Mouse (Mus musculus) neutrophil, adult 5-6 weeks (primary cell): ENCODE data around the gene Hdgfl2. TPM values are rescaled to one million over a fixed set of nuclear protein-coding genes. Genes with fewer than 3 reads are reported as not detected.
A peak's percentile ranks its signal among the peaks of the same experiment; 100 is the strongest.
"Not testable (repeated sequence)": the region's sequence is repeated elsewhere in the genome, so short reads cannot be mapped to it uniquely, and the experiment has no call there.

ENCODE experiments used
- ATAC-seq: fragments of 151-379, 151-347 bp; 2 replicates; pipeline ENCODE4 v1.8.0; 2017; ENCODE audit warnings: mild to moderate bottlenecking, moderate TSS enrichment; ENCODE audit not compliant: insufficient number of reproducible peaks, poor library complexity, low FRiP score, severe bottlenecking; ENCODE audit errors: extremely low read depth
- total RNA-seq: library from RNA; stranded (forward); fragments of 200-1000 nt; gene quantifications from 2 replicates; pipeline ENCODE4 v1.2.3, GENCODE M21; 2017

The Hdgfl2 gene
- total RNA-seq, 1 experiment from 2014 or later = 153 TPM

- ATAC-seq = no peak
Observed at GRCm38 (mm10) chr17:56055945-56056678, 23.3 kb upstream of the Hdgfl2 start.

GRCm38 (mm10) chr17:56057381-56058120 is 21.9 kb upstream of the Hdgfl2 start:
- ATAC-seq = no peak

DNA sequence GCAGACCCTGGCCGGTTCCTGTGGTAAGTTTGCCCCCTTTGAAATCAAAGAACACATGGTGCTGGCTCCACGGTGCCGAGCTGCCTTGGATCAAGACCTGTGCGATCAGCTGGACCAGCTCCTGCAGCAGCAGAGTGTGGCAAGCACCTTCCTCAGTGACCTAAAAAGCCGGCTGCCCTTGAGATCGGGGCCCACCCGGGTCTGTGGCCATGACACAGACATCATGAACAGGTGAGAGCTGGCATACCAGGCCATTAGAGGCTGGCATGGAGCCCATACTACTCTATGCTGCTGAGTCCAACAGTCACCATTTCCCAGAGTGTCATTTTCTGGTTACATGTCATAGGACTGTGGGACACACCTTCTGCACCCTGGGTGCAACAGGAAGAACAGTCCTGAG is 17.4 kb upstream of the Hdgfl2 start:
- no peak for ATAC-seq

DNA sequence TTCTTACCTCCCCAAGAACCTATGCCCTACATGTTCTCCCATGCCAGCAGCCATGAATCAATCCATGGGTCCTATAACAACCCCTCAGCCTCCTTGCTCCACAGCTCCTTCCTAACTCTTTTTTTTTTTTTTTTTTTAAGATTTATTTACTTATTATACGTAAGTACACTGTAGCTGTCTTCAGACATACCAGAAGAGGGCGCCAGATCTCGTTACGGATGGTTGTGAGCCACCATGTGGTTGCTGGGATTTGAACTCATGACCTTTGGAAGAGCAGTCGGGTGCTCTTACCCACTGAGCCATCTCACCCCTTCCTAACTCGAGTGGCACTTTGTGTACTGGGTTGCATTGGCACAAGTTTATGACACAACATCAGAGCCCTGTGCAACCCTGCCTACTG is 13.7 kb upstream of the Hdgfl2 start:
- ATAC-seq = not testable (repeated sequence)

- no peak for ATAC-seq
Observed at GRCm38 (mm10) chr17:56066451-56066850, 13.0 kb upstream of the Hdgfl2 start.

GRCm38 (mm10) chr17:56069066-56069465 is 10.4 kb upstream of the Hdgfl2 start:
- no peak for ATAC-seq

GRCm38 (mm10) chr17:56071126-56071525 is 8.3 kb upstream of the Hdgfl2 start:
- no peak for ATAC-seq

DNA sequence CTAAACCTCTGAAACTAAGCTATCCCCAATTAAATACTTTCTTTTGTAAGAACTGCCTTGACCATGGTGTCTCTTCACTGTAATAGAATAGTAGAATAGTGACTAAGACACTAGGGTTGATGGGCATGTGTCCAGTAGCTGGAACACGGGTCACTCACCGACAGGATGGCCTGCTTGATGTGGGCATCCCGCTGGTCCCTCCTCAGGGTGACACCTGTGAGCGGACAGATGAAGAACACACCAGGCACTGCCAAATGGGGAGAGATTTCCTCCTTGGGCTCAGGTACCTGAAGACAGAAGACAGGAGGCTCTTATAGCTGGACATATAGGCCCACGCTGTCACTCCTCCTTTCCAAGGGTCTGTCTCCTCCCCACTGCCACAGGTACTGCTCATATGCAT is 7.2 kb upstream of the Hdgfl2 start:
- no peak for ATAC-seq

DNA sequence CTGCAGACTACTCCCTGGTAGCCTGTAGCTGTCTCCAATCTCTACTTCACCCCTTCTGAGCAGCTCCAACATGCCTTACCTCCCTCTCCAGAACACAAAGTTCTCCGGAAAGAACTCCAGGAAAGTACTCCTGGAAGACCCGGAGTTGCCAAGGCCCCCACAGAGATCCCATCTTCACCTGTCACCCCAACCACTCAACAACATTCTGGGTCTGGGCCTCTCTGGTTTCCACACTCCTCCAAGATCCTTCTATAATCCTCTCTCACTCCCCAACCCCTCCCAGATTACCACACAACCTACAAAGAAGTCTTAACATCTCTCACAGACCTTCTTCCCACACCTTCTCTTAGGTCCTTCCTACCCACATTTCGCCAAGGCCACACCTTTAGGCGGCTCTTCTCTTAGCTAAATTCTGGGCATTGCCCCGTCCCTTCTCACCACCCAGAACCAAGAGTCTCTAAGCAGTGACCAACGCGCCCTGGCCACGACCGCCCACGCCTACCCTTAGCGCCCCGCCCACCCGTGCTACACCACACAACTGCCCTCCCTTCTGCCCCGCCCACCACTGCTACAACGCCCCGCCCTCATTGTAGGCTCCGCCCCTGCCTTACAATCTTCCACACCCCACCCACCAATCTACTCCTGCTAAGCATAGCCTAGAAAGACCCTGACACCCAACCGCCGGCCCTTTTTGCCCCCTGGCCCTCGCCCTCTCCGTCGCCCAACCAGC is 5.2 kb upstream of the Hdgfl2 start:
- ATAC-seq = peak; percentile 19; the same call in 1 of the 2 replicates

GRCm38 (mm10) chr17:56074827-56075208 is 4.6 kb upstream of the Hdgfl2 start, which contains the start of gene Ubxn6:
TSS of gene Ubxn6 (minus strand) at chr17:56075028.
- peak; percentile 49 for ATAC-seq

GRCm38 (mm10) chr17:56077523-56077922 is 1.9 kb upstream of the Hdgfl2 start:
- ATAC-seq = no peak

DNA sequence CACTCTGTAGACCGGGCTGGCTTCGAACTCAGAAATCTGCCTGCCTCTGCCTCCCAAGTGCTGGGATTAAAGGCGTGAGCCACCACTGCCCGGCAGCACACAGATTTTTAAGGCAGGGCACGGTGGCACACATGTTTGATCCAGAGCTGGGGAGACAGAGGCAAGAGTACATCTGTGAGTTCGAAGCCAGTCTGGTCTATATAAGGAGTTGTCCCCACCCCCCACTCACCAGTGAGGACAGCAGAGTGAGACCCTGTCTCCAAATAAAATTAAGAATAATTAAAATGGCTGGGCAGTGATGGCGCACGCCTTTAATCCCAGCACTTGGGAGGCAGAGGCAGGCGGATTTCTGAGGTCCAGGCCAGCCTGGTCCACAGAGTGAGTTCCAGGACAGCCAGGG is 1.1 kb upstream of the Hdgfl2 start:
- not testable (repeated sequence) for ATAC-seq

DNA sequence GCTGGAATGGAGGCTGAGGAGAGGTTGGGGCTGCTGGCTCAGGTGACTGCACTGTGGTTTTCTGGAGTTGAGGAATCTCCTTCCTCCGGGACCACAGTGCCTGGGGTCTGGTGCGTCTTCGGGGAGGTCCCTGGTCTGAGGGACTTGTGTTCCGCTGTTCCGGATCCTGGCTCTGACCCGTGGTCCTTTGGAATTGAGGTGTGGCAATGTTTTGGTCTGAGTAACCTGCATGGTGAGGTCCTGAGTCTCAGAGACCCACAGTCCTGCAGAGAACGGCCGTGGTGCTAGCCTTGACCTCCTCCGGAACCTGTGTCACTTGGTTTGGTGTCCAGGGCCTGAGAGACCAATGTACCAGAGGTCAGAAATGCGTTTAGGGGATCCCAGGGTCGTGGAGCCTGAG is 487 bp downstream of the Hdgfl2 start:
- ATAC-seq = no peak

GRCm38 (mm10) chr17:56080781-56081585 is 1.5 kb downstream of the Hdgfl2 start:
- ATAC-seq = no peak

DNA sequence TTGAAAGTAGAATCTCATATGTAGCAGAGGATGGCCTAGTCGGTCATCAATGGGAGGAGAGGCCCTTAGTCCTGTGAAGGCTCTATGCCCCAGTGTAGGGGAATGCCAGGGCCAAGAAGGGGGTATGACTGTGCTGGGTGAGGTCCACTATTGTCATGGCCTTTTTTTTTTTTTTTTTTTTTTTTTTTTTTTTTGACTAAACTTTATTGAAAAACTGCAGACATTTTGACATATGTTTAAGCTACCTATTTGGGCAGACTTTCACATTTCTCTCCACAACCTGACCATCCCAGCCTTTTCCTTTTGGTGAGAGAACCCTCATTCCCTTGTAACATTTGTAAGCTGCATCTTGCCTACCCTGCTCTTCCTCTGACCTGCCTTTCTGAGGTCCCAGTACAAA is 12.9 kb downstream of the Hdgfl2 start:
- no peak for ATAC-seq

GRCm38 (mm10) chr17:56092794-56093193 is 13.4 kb downstream of the Hdgfl2 start:
- ATAC-seq = no peak

DNA sequence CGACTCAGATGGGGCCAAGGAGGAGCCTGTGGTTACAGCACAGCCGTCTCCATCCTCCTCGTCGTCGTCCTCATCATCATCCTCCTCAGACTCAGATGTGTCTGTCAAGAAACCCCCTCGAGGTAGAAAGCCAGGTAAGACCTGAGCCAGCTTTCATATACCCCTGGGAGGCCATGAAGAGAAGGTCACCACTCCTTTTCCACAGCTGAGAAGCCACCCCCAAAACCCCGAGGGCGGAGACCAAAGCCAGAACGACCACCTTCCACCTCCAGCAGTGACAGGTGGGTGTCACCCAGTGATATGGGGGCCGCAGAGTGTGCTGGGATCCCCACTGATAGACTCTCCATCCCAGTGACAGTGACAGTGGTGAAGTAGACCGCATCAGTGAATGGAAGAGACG is 17.4 kb downstream of the Hdgfl2 start:
- no peak for ATAC-seq

DNA sequence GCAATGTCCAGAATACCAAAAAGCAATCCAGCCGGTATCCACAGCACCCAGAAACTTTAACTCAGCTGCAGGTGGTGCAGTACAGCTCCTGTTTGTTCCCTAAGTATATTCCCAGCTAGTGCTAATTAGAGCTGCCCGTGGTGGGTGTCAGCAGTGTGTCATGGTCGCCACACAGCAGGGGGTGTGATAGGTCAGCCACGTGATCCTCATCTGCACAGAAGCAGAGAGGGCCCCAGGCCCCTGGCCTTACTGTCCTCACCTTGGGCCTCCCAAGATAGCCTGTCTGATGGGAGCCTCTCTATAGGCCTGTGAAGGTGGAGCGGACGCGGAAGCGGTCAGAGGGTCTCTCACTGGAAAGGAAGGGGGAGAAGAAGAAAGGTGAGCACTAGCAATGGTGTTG is 18.7 kb downstream of the Hdgfl2 start:
- ATAC-seq = no peak
